Mouse (Mus musculus) cerebellum, adult 2 months (tissue): ENCODE results near the gene Atg9b.

Experiments used
- CTCF ChIP-seq: fragments of 200-500 bp; IDR thresholded peaks from 2 replicates; pipeline ENCODE4 v1.5.1; 2011; ENCODE audit warnings: low read depth, mild to moderate bottlenecking, control low read depth, low read length, moderate library complexity, borderline replicate concordance; ENCODE audit not compliant: insufficient read depth
- POLR2A ChIP-seq: fragments of 200-500 bp; IDR thresholded peaks from 2 replicates; pipeline ENCODE4 v1.6.1; 2011; ENCODE audit warnings: low read length, control low read depth, borderline replicate concordance; ENCODE audit not compliant: insufficient read depth

GRCm38 (mm10) chr5:24337821-24338220, 54.1 kb downstream of the Atg9b start:
- TF ChIP-seq CTCF (no peak), POLR2A (no peak)
